Mouse (Mus musculus): ENCODE results near the gene Dcaf5.

Gene Dcaf5

GRCm38 (mm10) chr12:80344777-80345231, 91.6 kb downstream of the Dcaf5 start:
- in situ Hi-C loops (cut with MboI, MseI): no loop called here

- in situ Hi-C loops (cut with MboI, MseI): no loop called here
Observed at GRCm38 (mm10) chr12:80340936-80341335, 95.5 kb downstream of the Dcaf5 start.

GRCm38 (mm10) chr12:80334162-80334561, 102.2 kb downstream of the Dcaf5 start:
- in situ Hi-C loops (cut with MboI, MseI): no loop called here

GRCm38 (mm10) chr12:80331634-80332033, 104.8 kb downstream of the Dcaf5 start:
- in situ Hi-C loops (cut with MboI, MseI): no loop called here

GRCm38 (mm10) chr12:80330819-80331218, 105.6 kb downstream of the Dcaf5 start:
- in situ Hi-C loops (cut with MboI, MseI): no loop called here

GRCm38 (mm10) chr12:80329641-80330040, 106.8 kb downstream of the Dcaf5 start:
- in situ Hi-C loops (cut with MboI, MseI): no loop called here

GRCm38 (mm10) chr12:80326047-80326446, 110.4 kb downstream of the Dcaf5 start:
- in situ Hi-C loops (cut with MboI, MseI): no loop called here

GRCm38 (mm10) chr12:80324785-80325131, 111.6 kb downstream of the Dcaf5 start:
- in situ Hi-C loops (cut with MboI, MseI): no loop called here

- in situ Hi-C loops (cut with MboI, MseI): no loop called here
Observed at GRCm38 (mm10) chr12:80324051-80324784, 112.2 kb downstream of the Dcaf5 start.

GRCm38 (mm10) chr12:80323371-80324050, 112.9 kb downstream of the Dcaf5 start:
- in situ Hi-C loops (cut with MboI, MseI): no loop called here

- in situ Hi-C loops (cut with MboI, MseI): no loop called here
Observed at GRCm38 (mm10) chr12:80322494-80322893, 113.9 kb downstream of the Dcaf5 start.

GRCm38 (mm10) chr12:80319062-80319461, 117.3 kb downstream of the Dcaf5 start:
- in situ Hi-C loops (cut with MboI, MseI): loop anchor here in 1 of 2 experiments (10.0 kb wide), 1 partner anchor 504 kb away; no protein-coding TSS in a partner anchor

GRCm38 (mm10) chr12:80315321-80315720, 121.1 kb downstream of the Dcaf5 start:
- in situ Hi-C loops (cut with MboI, MseI): loop anchor here in 1 of 2 experiments (10.0 kb wide), 1 partner anchor 501 kb away; no protein-coding TSS in a partner anchor

GRCm38 (mm10) chr12:80311959-80312669, 124.3 kb downstream of the Dcaf5 start:
- in situ Hi-C loops (cut with MboI, MseI): loop anchor here in 1 of 2 experiments (10.0 kb wide), 1 partner anchor 497 kb away; no protein-coding TSS in a partner anchor

GRCm38 (mm10) chr12:80307556-80307955, 128.8 kb downstream of the Dcaf5 start:
- in situ Hi-C loops (cut with MboI, MseI): no loop called here

GRCm38 (mm10) chr12:80304518-80304917, 131.9 kb downstream of the Dcaf5 start:
- in situ Hi-C loops (cut with MboI, MseI): no loop called here

GRCm38 (mm10) chr12:80300833-80301456, 135.5 kb downstream of the Dcaf5 start:
- in situ Hi-C loops (cut with MboI, MseI): no loop called here

- in situ Hi-C loops (cut with MboI, MseI): no loop called here
Observed at GRCm38 (mm10) chr12:80298714-80299113, 137.7 kb downstream of the Dcaf5 start.

GRCm38 (mm10) chr12:80291895-80292435, 144.4 kb downstream of the Dcaf5 start:
- in situ Hi-C loops (cut with MboI, MseI): no loop called here

- in situ Hi-C loops (cut with MboI, MseI): no loop called here
Observed at GRCm38 (mm10) chr12:80290964-80291363, 145.4 kb downstream of the Dcaf5 start.

GRCm38 (mm10) chr12:80290483-80290882, 145.9 kb downstream of the Dcaf5 start:
- in situ Hi-C loops (cut with MboI, MseI): no loop called here

Data from T-helper 17 cell (primary cell).